In genomic region chr1:56726183-56726840, GRCm38 (mm10) we compare ENCODE assay signal across 26 mouse cellular contexts.
A peak's percentile ranks its signal among the peaks of the same experiment; 100 is the strongest.
DNase-seq lines count a peak whose midpoint lies in the region; ATAC-seq lines count a peak whose summit lies in the region.
"Had no signal": no experiment of that assay in that cellular context is flagged by ENCODE, and none has a peak within 500 bp of the region (broad histone marks: within the 10 kb centered on the region; RNA-seq: fewer than 3 reads in every experiment).

No protein-coding gene starts in this region.

- H3K4me2 ChIP-seq in hindbrain, embryonic 14.5 days (replicated peaks): no peak overlapping the region
- no peak overlapping the region for H3K4me2 ChIP-seq in hindbrain, embryonic 13.5 days
- H3K4me2 ChIP-seq in forebrain, embryonic 12.5 days: no peak overlapping the region
- no peak overlapping the region for H3K4me2 ChIP-seq in hindbrain, embryonic 16.5 days (ENCODE audit: low read length)
- H3K4me2 ChIP-seq: kidney, embryonic 15.5 days; limb, embryonic 15.5 days; lung, embryonic 14.5 days; neural tube, embryonic 13.5 days had no signal

- H3K4me3 ChIP-seq in hindbrain, embryonic 14.5 days (replicated peaks; ENCODE audit: low read length): no peak overlapping the region
- H3K4me3 ChIP-seq in hindbrain, embryonic 13.5 days: no peak overlapping the region
- no peak overlapping the region for H3K4me3 ChIP-seq in forebrain, embryonic 12.5 days (replicated peaks)
- no peak overlapping the region for H3K4me3 ChIP-seq in hindbrain, embryonic 16.5 days (ENCODE audit: low read length)
- H3K4me3 ChIP-seq: heart, embryonic 10.5 days; kidney, embryonic 15.5 days; limb, embryonic 15.5 days; neural tube, embryonic 13.5 days had no signal

- H3K9ac ChIP-seq in hindbrain, embryonic 14.5 days: no peak overlapping the region
- H3K9ac ChIP-seq in hindbrain, embryonic 13.5 days: no peak overlapping the region
- no peak overlapping the region for H3K9ac ChIP-seq in forebrain, embryonic 12.5 days
- H3K9ac ChIP-seq in hindbrain, embryonic 16.5 days (ENCODE audit: low read depth, low read length): no peak overlapping the region
- H3K9ac ChIP-seq: kidney, embryonic 15.5 days; limb, embryonic 15.5 days; liver, embryonic 14.5 days; lung, embryonic 14.5 days; neural tube, embryonic 13.5 days had no signal

- 51% methylated on average over 3 of the region's 3 CpGs for WGBS in hindbrain, embryonic 14.5 days
- 47% methylated on average over 3 of the region's 3 CpGs for WGBS in hindbrain, embryonic 13.5 days
- 23% methylated on average over 3 of the region's 3 CpGs for WGBS in forebrain, embryonic 12.5 days
- WGBS in hindbrain, embryonic 16.5 days: 46% methylated on average over 3 of the region's 3 CpGs

- DNase-seq in hindbrain, embryonic 14.5 days (ENCODE audit: low spot score): no peak
- peak; percentile 30 for DNase-seq in embryo, embryonic 10.5 days (ENCODE audit: low spot score)
- no peak for DNase-seq in ovary, postnatal 36 days (ENCODE audit: low spot score)
- no peak for DNase-seq in heart, postnatal 25 days (ENCODE audit: low spot score)
- DNase-seq: B cell, adult 2 months; cerebellum, adult 11-12 months; cerebellum, postnatal 10 days; gastrocnemius, postnatal 10 days; kidney, postnatal 4 days; layer of hippocampus, adult 9-11 months; lung, embryonic 14.5 days; lung, postnatal 4 days; thymus, adult 18-20 months; thymus, postnatal 36 days had no signal

- no peaks in the 10 kb centered on the region for H3K4me1 ChIP-seq in hindbrain, embryonic 14.5 days (replicated peaks; ENCODE audit: control insufficient read depth, insufficient read depth, low read length)
- H3K4me1 ChIP-seq in hindbrain, embryonic 13.5 days (replicated peaks): no peaks in the 10 kb centered on the region
- peaks cover 6% of the 10 kb centered on the region for H3K4me1 ChIP-seq in forebrain, embryonic 12.5 days
- no peaks in the 10 kb centered on the region for H3K4me1 ChIP-seq in hindbrain, embryonic 16.5 days (ENCODE audit: control insufficient read depth, insufficient read depth, low read depth, low read length)
- H3K4me1 ChIP-seq: heart, embryonic 10.5 days; kidney, embryonic 15.5 days; limb, embryonic 15.5 days had no signal

- peak; percentile 62; the same call in 1 of the 2 replicates for ATAC-seq in hindbrain, embryonic 14.5 days (ENCODE audit: low FRiP score)
- ATAC-seq in hindbrain, embryonic 13.5 days (ENCODE audit: low FRiP score): no peak
- peak; percentile 91 for ATAC-seq in forebrain, embryonic 12.5 days (ENCODE audit: low FRiP score)
- peak; percentile 52; the same call in 1 of the 2 replicates for ATAC-seq in hindbrain, embryonic 16.5 days
- ATAC-seq: intestine, embryonic 16.5 days; Patski had no signal

- intact Hi-C loops in heart, postnatal 25 days (cut with DNase I): no loop called here

- H3K27ac ChIP-seq in hindbrain, embryonic 14.5 days: no peak overlapping the region
- no peak overlapping the region for H3K27ac ChIP-seq in hindbrain, embryonic 13.5 days
- H3K27ac ChIP-seq in forebrain, embryonic 12.5 days: no peak overlapping the region
- no peak overlapping the region for H3K27ac ChIP-seq in hindbrain, embryonic 16.5 days (ENCODE audit: low read depth, low read length)
- H3K27ac ChIP-seq: heart, embryonic 10.5 days; kidney, embryonic 15.5 days; limb, embryonic 15.5 days; liver, embryonic 14.5 days; neural tube, embryonic 13.5 days had no signal

- no peaks in the 10 kb centered on the region for H3K27me3 ChIP-seq in hindbrain, embryonic 14.5 days (ENCODE audit: control insufficient read depth, insufficient read depth, low read length)
- H3K27me3 ChIP-seq in hindbrain, embryonic 13.5 days: no peaks in the 10 kb centered on the region
- H3K27me3 ChIP-seq in forebrain, embryonic 12.5 days: no peaks in the 10 kb centered on the region
- no peaks in the 10 kb centered on the region for H3K27me3 ChIP-seq in hindbrain, embryonic 16.5 days (replicated peaks; ENCODE audit: control insufficient read depth, insufficient read depth, low read length)
- H3K27me3 ChIP-seq: CH12.LX; kidney, embryonic 15.5 days; limb, embryonic 15.5 days; neural tube, embryonic 13.5 days had no signal

- no peaks in the 10 kb centered on the region for H3K9me3 ChIP-seq in hindbrain, embryonic 14.5 days (ENCODE audit: control insufficient read depth, low read length)
- H3K9me3 ChIP-seq in hindbrain, embryonic 13.5 days: no peaks in the 10 kb centered on the region
- no peaks in the 10 kb centered on the region for H3K9me3 ChIP-seq in forebrain, embryonic 12.5 days
- H3K9me3 ChIP-seq in hindbrain, embryonic 16.5 days (ENCODE audit: control insufficient read depth, low read length): no peaks in the 10 kb centered on the region
- H3K9me3 ChIP-seq: heart, embryonic 10.5 days; kidney, embryonic 15.5 days; limb, embryonic 15.5 days; neural tube, embryonic 13.5 days had no signal

- H3K36me3 ChIP-seq in hindbrain, embryonic 14.5 days (replicated peaks; ENCODE audit: control insufficient read depth, insufficient read depth): no peaks in the 10 kb centered on the region
- H3K36me3 ChIP-seq in hindbrain, embryonic 13.5 days: no peaks in the 10 kb centered on the region
- no peaks in the 10 kb centered on the region for H3K36me3 ChIP-seq in forebrain, embryonic 12.5 days (replicated peaks)
- no peaks in the 10 kb centered on the region for H3K36me3 ChIP-seq in hindbrain, embryonic 16.5 days (ENCODE audit: control insufficient read depth, insufficient read depth, low read length)
- H3K36me3 ChIP-seq: G1E; heart, embryonic 10.5 days; kidney, embryonic 15.5 days; limb, embryonic 15.5 days; neural tube, embryonic 13.5 days had no signal
